Mouse (Mus musculus): ENCODE measurements around the gene Csk.

DNA sequence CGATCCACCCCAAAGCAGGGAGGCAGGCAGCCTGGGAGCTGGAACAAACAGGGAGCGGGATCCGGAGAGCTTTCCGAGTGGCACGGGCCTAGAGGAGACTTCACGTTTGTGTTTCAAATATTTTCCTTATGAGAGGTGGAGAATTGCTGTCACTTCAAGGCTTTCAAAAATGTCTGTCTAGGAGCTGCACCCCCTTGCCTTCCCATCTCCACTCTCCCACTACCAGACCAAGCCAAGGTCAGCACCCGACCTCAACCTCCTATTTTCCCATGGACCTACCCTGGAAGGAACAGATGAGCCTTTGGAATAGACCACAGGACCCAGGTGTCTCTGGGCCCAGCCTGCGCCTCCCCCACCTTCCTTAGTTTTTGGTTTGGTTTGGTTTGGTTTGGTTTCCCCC, 56.2 kb downstream of the Csk start:
- TF ChIP-seq CTCF (IDR thresholded peaks at IDR 0.05; ENCODE audit: control insufficient read depth, insufficient read depth, insufficient read length) (no peak), USF1 (IDR thresholded peaks at IDR 0.05; ENCODE audit: low read depth) (no peak)

Measured in C2C12 (cell line).